In the genomic region with DNA sequence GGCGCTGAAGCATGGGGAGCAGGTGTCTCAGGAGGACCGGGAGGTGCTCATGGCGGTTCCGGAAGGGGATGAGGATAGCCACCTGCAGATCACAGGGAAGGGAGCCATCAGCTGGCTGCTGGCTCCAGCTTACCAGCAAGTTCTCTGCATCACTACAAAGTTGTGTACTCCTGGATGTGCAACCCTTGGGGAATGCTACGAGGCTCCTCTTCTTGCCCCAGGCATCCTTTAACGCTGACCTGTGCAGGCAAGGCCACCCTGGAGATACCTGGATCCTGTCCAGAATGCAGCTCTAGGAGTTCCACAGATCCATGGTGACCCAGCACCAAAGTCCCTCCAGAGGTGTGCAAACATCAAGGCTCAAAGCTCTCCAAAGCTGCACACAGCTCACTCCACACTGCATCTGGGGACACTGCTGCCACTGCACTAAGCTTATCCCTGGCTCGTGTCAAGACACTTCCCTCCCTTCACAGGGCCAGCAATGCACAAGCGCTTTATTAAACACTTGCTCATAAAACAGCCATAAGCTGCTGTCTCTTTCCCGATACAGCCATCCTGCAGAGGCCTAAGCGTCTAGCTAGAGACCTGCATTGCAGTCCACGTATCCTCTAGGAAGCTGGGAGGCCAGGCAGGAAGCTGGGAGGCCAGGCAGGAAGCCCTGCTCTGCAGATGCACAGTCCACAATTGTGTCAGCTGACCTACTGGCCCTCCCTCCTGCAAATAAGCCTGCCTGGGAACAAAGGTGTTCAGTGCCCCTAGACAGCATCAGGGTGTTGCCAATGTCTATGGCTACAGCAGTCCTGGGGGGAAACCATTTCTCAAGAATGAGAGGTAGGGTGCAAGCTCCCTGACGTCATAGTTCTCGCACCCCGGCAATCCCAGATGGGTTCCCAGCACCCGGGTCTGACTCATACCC, we compare ENCODE assay signal across 8 mouse cellular contexts. TPM values are rescaled to one million over a fixed set of nuclear protein-coding genes. Genes with fewer than 3 reads are reported as not detected.
DNase-seq lines count a peak whose midpoint lies in the region; ATAC-seq lines count a peak whose summit lies in the region.

No protein-coding gene starts in this region.

- DNase-seq in cerebellum, adult 11 months: peak; percentile 37
- DNase-seq in cerebellum, postnatal 4 days (ENCODE audit: low spot score in 2 of 2): no peak
- peak; percentile 56 to 73 for DNase-seq in kidney, postnatal 25 days

- H3K4me2 ChIP-seq in midbrain, embryonic 13.5 days (replicated peaks): no peak overlapping the region
- no peak overlapping the region for H3K4me2 ChIP-seq in midbrain, embryonic 16.5 days (ENCODE audit: low read length)
- H3K4me2 ChIP-seq in heart, embryonic 16.5 days (ENCODE audit: low read depth, low read length): no peak overlapping the region
- H3K4me2 ChIP-seq in neural tube, embryonic 15.5 days: no peak overlapping the region
- no peak overlapping the region for H3K4me2 ChIP-seq in midbrain, embryonic 15.5 days

- peaks cover 4% of the 10 kb centered on the region; the same call in 1 of the 2 replicates for H3K4me1 ChIP-seq in midbrain, embryonic 13.5 days (replicated peaks)
- no peaks in the 10 kb centered on the region; the same call in 1 of the 2 replicates for H3K4me1 ChIP-seq in midbrain, embryonic 16.5 days (ENCODE audit: control insufficient read depth, insufficient read depth, low read length)
- H3K4me1 ChIP-seq in heart, embryonic 16.5 days (ENCODE audit: control insufficient read depth, insufficient read depth, low read length): no peaks in the 10 kb centered on the region
- H3K4me1 ChIP-seq in neural tube, embryonic 15.5 days: peaks cover 16% of the 10 kb centered on the region
- H3K4me1 ChIP-seq in midbrain, embryonic 15.5 days: no peaks in the 10 kb centered on the region

- H3K36me3 ChIP-seq in midbrain, embryonic 13.5 days: peaks cover 49% of the 10 kb centered on the region
- peaks cover 14% of the 10 kb centered on the region; the same call in 1 of the 2 replicates for H3K36me3 ChIP-seq in midbrain, embryonic 16.5 days (ENCODE audit: control insufficient read depth, insufficient read depth, low read length)
- peaks cover 14% of the 10 kb centered on the region for H3K36me3 ChIP-seq in heart, embryonic 16.5 days (ENCODE audit: control insufficient read depth, insufficient read depth)
- peaks cover 37% of the 10 kb centered on the region for H3K36me3 ChIP-seq in neural tube, embryonic 15.5 days
- H3K36me3 ChIP-seq in midbrain, embryonic 15.5 days (replicated peaks): peaks cover 8% of the 10 kb centered on the region; the same call in 1 of the 2 replicates

- no peak overlapping the region for H3K9ac ChIP-seq in midbrain, embryonic 13.5 days (replicated peaks)
- H3K9ac ChIP-seq in midbrain, embryonic 16.5 days (ENCODE audit: low read depth, low read length): no peak overlapping the region
- no peak overlapping the region for H3K9ac ChIP-seq in heart, embryonic 16.5 days (ENCODE audit: low read length)
- H3K9ac ChIP-seq in neural tube, embryonic 15.5 days (replicated peaks): no peak overlapping the region
- H3K9ac ChIP-seq in midbrain, embryonic 15.5 days: no peak overlapping the region

- WGBS in midbrain, embryonic 13.5 days: 91% methylated on average over 15 of the region's 15 CpGs
- 88% methylated on average over 15 of the region's 15 CpGs for WGBS in midbrain, embryonic 16.5 days
- WGBS in heart, embryonic 16.5 days: 78% methylated on average over 15 of the region's 15 CpGs
- WGBS in neural tube, embryonic 15.5 days: 78% methylated on average over 15 of the region's 15 CpGs
- 85% methylated on average over 15 of the region's 15 CpGs for WGBS in midbrain, embryonic 15.5 days

- no peak for ATAC-seq in midbrain, embryonic 13.5 days
- no peak for ATAC-seq in midbrain, embryonic 16.5 days
- ATAC-seq in heart, embryonic 16.5 days (replicated peaks; ENCODE audit: extremely low read depth, insufficient read depth, low FRiP score): peak; percentile 69
- ATAC-seq in neural tube, embryonic 15.5 days (ENCODE audit: low FRiP score): peak; percentile 36; the same call in 1 of the 2 replicates
- no peak for ATAC-seq in midbrain, embryonic 15.5 days (replicated peaks)

- H3K27ac ChIP-seq in midbrain, embryonic 13.5 days: peak overlapping the region; percentile 11; the same call in 1 of the 2 replicates
- H3K27ac ChIP-seq in midbrain, embryonic 16.5 days (ENCODE audit: low read length): no peak overlapping the region
- peak overlapping the region; percentile 61 for H3K27ac ChIP-seq in heart, embryonic 16.5 days (ENCODE audit: low read length)
- peak overlapping the region; percentile 68 for H3K27ac ChIP-seq in neural tube, embryonic 15.5 days (replicated peaks)
- no peak overlapping the region for H3K27ac ChIP-seq in midbrain, embryonic 15.5 days

- no peaks in the 10 kb centered on the region for H3K9me3 ChIP-seq in midbrain, embryonic 13.5 days
- no peaks in the 10 kb centered on the region for H3K9me3 ChIP-seq in midbrain, embryonic 16.5 days (replicated peaks; ENCODE audit: control insufficient read depth, low read length, poor library complexity, severe bottlenecking)
- H3K9me3 ChIP-seq in heart, embryonic 16.5 days (replicated peaks; ENCODE audit: control insufficient read depth, low read length): no peaks in the 10 kb centered on the region
- no peaks in the 10 kb centered on the region for H3K9me3 ChIP-seq in neural tube, embryonic 15.5 days (replicated peaks)
- no peaks in the 10 kb centered on the region for H3K9me3 ChIP-seq in midbrain, embryonic 15.5 days

- no peaks in the 10 kb centered on the region for H3K27me3 ChIP-seq in midbrain, embryonic 13.5 days
- H3K27me3 ChIP-seq in midbrain, embryonic 16.5 days (ENCODE audit: control insufficient read depth, insufficient read depth, low read depth, low read length): no peaks in the 10 kb centered on the region
- H3K27me3 ChIP-seq in heart, embryonic 16.5 days (ENCODE audit: control insufficient read depth, insufficient read depth, low read length): no peaks in the 10 kb centered on the region
- no peaks in the 10 kb centered on the region for H3K27me3 ChIP-seq in neural tube, embryonic 15.5 days (replicated peaks)
- H3K27me3 ChIP-seq in midbrain, embryonic 15.5 days (replicated peaks): no peaks in the 10 kb centered on the region

- no peak overlapping the region for H3K4me3 ChIP-seq in midbrain, embryonic 13.5 days (replicated peaks)
- H3K4me3 ChIP-seq in midbrain, embryonic 16.5 days (ENCODE audit: low read depth, low read length): no peak overlapping the region
- H3K4me3 ChIP-seq in heart, embryonic 16.5 days (ENCODE audit: low read length): no peak overlapping the region
- no peak overlapping the region for H3K4me3 ChIP-seq in neural tube, embryonic 15.5 days (replicated peaks)
- no peak overlapping the region for H3K4me3 ChIP-seq in midbrain, embryonic 15.5 days

RNA-seq across cellular contexts. Expression of gene B4galt5, which starts 42.1 kb away (rescaled TPM):
- polyA plus RNA-seq in midbrain, embryonic 13.5 days (2015; fragmentation: Nextera tagmentation; extraction: Ambion mirVana): 10.6 and 11.2 TPM in 2 replicates
- 16.6 and 18.1 TPM in 2 replicates for polyA plus RNA-seq in midbrain, embryonic 16.5 days (2015; fragmentation: Nextera tagmentation; extraction: Ambion mirVana)
- polyA plus RNA-seq in heart, embryonic 16.5 days (2015; fragmentation: Nextera tagmentation; extraction: Ambion mirVana): 8.1 and 8.3 TPM in 2 replicates
- 19.9 and 28.4 TPM in 2 replicates for polyA plus RNA-seq in neural tube, embryonic 15.5 days (2015; fragmentation: Nextera tagmentation; extraction: Ambion mirVana)
- 28.3 and 31.8 TPM in 2 replicates for polyA plus RNA-seq in midbrain, embryonic 15.5 days (2015; fragmentation: Nextera tagmentation; extraction: Ambion mirVana)

Comparison
In these comparisons a context has a peak if more than half of its experiments do, and no peak if none do; other contexts are left out.
1. DNase-seq: peak in cerebellum, adult 11 months (single experiment) and kidney, postnatal 25 days (2 of 2); none in cerebellum, postnatal 4 days (0 of 2).
2. H3K27ac ChIP-seq: peak in midbrain, embryonic 13.5 days (single experiment), heart, embryonic 16.5 days (single experiment) and neural tube, embryonic 15.5 days (single experiment); none in midbrain, embryonic 16.5 days (single experiment) and midbrain, embryonic 15.5 days (single experiment).
3. ATAC-seq: peak in heart, embryonic 16.5 days (single experiment) and neural tube, embryonic 15.5 days (single experiment); none in midbrain, embryonic 13.5 days (single experiment), midbrain, embryonic 16.5 days (single experiment) and midbrain, embryonic 15.5 days (single experiment).